Mouse (Mus musculus): Measurements from ENCODE around the gene Rab15.
A peak's percentile ranks its signal among the peaks of the same experiment; 100 is the strongest.

GRCm38 (mm10) chr12:76803700-76804252, 18.9 kb downstream of the Rab15 start:
- peak; percentile 84 for TF ChIP-seq CTCF (IDR thresholded peaks at IDR 0.05; ENCODE audit: low read depth)
- TF ChIP-seq EP300 (IDR thresholded peaks at IDR 0.05; ENCODE audit: low read depth), result no peak

All from heart, postnatal 0 days (tissue).